Mouse (Mus musculus) brain, adult 2 months (tissue): Measurements from ENCODE around the gene Rbpjl.
A peak's percentile ranks its signal among the peaks of the same experiment; 100 is the strongest.

ENCODE experiments used
- DNase-seq: peaks from one replicate; pipeline ENCODE4 v3.0.0; 2011; ENCODE audit warnings: low read depth, low spot score

Rbpjl gene

GRCm38 (mm10) chr2:164402906-164403305, at the start of gene Rbpjl:
Gene Rbpjl (plus strand): TSS chr2:164403141.
- DNase-seq: peak; percentile 80

DNA sequence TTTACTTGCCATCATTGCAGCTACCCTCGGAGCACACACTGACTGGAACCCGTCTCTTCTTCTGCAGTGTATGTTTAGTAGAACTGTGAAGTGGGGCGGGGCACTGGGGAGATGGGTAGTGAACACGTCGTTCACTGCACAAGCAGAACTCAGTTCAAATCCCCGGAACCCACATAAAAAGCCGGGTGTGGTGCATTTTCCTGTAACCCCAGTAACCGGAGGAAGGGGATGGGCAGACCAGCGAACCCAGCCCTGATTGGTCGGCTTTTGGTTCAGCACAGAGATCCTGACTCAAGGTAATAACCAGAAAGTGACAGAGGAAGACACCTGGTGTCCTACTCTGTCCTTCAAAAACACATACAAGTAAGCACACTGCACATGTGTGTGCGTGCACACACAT, 49.6 kb upstream of the Rbpjl start:
- no peak for DNase-seq

- DNase-seq: no peak
Observed at GRCm38 (mm10) chr2:164356177-164356967, 46.6 kb upstream of the Rbpjl start.

DNA sequence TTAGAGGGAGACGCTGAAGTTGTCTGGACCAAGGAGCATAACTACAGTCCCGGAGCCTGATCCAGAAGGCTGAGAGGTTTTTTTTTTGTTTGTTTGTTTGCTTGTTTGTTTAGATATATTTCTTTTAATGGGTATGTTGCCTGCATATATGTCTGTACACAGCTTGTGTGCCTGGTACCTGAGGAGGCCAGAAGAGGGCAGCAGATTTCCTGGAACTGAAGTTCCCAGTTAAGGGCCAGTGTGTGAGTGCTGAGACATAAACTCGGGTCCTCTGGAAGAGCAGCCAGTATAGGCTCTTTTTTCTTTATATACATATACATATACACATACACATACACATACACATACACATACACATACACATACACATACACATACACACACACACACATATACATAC, 44.6 kb upstream of the Rbpjl start:
- peak; percentile 10 for DNase-seq

GRCm38 (mm10) chr2:164359031-164359430, 43.9 kb upstream of the Rbpjl start:
- DNase-seq: no peak

DNA sequence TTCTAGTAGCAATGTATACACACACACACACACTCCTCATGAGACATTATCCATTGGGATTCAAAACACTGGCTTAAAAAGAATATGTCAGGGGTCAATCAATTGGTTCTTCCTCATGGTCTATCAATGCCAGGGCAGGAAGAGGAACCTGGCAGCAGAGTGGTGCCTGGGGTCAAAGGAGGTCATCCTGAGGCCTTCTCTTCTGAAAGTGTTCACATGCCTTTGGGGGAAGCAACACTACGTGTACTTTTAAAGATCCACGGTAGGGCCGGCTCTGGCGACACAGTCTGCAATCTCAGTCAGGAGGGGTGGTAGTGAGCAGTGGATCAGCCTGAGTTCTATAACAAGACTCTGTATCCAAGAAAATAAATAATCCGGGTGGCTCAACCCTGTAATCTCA, 43.3 kb upstream of the Rbpjl start:
- no peak for DNase-seq

DNA sequence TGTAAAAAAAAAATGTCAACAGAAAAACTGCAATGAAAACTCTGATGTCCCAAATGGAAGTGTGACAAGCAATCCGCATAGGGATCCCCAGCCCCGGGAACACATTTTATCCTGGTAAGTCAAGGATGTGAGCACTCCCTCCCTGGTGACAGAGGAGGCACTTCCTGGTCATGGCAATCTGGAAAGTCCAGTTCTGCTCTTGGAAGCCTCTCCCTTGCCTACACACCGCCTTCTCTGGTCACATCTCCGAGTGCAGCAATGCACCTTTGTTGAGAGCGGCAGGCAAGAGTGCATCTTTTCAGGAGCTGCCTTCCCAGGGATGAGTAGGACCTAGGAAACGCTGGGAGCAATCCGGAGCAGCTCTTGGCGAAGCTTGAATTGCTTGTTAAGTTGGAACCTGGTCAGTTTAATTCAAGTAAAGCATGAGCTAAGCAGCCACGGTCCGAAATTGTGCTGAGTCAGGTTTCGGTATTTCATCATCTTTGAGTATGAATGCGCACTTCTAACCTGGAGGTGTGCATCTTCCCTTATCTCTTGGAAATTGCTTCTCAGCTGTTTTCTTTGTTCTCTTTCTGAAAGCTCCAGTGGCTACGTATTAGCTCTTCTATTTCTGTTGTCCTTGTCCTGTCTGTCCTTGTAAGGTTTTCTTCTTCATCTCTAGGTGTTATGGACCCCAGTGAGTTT, 41.8 kb upstream of the Rbpjl start:
- no peak for DNase-seq

GRCm38 (mm10) chr2:164366947-164367346, 36.0 kb upstream of the Rbpjl start:
- DNase-seq: no peak

DNA sequence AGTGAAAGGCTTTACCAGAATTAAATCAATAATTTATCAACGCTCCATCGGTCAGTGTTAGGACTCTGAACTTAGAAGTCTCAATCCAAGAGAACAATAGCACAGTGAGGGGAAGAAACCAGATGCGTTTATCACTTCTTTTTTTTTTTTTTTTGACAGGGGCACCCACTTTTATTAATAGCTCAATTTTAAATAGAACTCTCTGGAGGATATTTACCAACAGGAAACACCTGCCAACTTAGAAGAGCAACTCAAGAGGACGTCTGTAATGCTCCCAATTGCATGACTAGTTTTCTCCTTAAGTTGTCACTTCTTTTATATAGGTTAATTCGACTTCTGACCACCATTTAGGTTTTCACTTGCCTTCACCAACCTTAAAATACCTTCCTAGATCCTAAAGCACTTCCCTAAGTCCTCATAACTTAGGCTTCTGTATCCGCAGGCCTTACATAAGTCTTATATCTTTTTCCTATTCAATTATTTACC, 34.3 kb upstream of the Rbpjl start:
- no peak for DNase-seq

DNA sequence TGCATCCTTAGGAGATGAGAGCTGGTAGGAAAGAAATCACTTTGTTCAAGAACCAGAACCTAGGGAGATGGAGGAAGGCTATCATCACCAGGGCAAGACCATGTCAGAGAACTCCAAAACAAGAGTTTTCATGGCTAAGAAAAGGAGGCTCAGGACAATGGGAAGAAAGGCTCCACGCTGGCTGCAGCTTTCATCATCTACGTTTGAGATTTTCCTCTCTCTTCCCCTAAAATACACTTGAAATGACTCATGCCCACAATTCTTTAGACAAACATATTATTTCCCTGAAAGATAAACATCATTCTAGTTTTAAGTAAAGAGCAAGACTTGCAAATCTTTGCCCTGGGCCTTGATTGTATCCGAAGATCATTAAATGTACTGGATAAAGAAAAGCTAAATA, 31.6 kb upstream of the Rbpjl start:
- no peak for DNase-seq

GRCm38 (mm10) chr2:164372408-164373053, 30.4 kb upstream of the Rbpjl start:
- no peak for DNase-seq

DNA sequence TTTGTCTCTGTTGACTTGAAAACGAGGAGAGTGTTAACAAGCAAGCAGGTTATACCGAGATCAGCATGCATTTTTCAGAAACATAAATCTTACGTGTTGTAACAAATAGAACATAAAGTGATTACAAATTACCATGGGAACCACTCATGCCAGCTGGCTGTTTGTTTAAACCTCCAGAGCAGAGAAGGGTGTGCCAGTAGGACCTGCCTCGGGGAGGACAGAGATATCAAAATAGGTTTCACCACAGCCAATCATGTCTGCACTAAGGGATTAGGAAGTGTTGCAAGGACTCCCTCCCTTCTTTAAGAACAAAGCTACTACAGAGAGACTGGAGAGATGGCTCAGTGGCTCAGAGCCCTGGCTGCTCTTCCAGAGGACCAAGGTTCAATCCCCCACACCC, 29.8 kb upstream of the Rbpjl start:
- peak; percentile 22 for DNase-seq

- DNase-seq: no peak
Observed at GRCm38 (mm10) chr2:164377478-164378426, 25.2 kb upstream of the Rbpjl start.

DNA sequence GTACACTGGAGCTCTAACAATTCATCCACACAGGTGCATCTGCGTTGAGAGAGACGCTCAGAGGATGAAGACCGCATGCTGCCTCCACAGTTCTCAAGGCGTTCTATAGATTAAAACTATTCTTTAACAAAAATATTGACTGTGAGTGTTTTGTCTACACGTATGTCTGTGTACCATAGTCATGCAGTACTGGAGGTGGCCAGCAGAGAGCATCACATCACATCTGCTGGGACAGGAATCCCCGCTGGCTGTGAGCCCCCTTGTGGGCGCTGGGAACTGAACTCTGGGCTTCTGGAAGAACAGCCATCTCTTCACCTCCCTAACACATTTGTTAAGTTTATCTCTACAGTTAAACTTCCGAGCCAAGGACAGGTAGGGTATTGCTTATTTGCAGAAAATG, 21.2 kb upstream of the Rbpjl start:
- DNase-seq: no peak

- no peak for DNase-seq
Observed at GRCm38 (mm10) chr2:164382971-164383370, 20.0 kb upstream of the Rbpjl start.

- no peak for DNase-seq
Observed at GRCm38 (mm10) chr2:164383656-164384399, 19.1 kb upstream of the Rbpjl start.

DNA sequence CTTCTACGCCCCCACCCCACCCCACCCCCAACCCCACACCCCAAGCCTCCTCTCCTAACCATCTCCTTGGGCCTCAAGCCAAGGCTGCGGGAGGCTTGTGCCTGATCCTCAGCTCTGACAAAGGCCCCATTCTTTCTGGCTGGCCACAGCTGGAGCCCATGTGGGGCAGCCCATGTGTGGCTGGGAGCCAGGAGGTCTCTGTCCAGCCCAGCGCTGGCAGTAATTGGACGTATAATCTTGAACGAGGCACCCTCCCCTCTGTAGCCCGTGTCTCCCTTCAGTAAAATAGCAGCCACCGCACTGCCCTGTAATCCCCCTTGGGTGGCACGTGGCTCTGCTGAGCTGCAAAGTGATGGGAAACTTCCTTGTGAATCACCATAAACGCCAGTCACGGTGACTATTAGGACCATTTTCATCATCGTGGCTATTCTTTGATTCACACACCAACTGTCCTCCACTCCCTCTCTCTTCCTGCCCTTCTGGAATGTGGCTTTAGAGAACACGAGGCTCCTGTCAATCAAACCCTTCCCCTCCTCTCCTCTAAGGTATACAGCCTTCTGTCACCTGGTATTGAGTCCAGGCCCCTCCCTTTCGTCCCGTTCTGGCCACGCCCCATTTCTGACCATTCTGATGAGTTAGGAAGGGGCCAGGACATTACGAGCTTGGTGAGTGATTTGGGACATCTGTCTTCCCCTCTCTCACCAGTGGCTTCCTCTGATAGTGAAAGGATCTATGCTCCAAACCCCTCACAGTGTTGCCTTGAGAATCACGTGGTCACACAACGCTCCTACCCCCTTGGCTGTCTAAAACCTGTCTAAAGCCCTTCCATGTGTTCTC, 16.8 kb upstream of the Rbpjl start:
- DNase-seq: peak; percentile 83

GRCm38 (mm10) chr2:164386953-164387352, 16.0 kb upstream of the Rbpjl start:
- peak; percentile 76 for DNase-seq

- peak; percentile 88 for DNase-seq
Observed at GRCm38 (mm10) chr2:164389020-164389419, 13.9 kb upstream of the Rbpjl start, which contains the start of gene Slpi. Gene Slpi (minus strand): TSS chr2:164389095.

DNA sequence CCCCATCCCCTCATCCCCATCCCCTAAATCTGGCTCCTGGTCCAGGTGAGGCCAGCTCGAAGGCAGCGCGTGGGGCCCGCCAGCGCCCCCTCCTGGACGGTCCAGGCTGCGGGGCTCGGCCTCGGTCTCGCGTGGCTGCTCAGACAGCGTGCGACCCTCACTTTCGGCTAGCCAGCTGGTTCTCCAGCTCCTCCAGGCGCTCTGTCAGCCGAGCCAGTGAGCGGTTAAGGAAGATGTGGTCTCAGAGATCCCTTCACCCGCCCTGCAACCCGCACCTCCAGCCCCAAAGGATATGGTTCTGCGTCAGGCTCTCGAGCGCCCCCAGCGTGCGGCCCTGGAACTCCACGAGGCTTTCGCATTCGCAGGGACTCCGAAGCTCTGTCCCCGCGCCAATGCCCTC, 13.4 kb upstream of the Rbpjl start:
- DNase-seq: peak; percentile 84
